Mouse (Mus musculus): Measurements from ENCODE around the gene Sugct. TPM values are rescaled to one million over a fixed set of nuclear protein-coding genes. Genes with fewer than 3 reads are reported as not detected.

Sugct gene
- polyA plus RNA-seq, 1 experiment from 2014 or later, result 3.9 TPM

Other genes starting within 250 kb of the Sugct start
- 47.3 and 49.9 TPM in 2 replicates for gene Mplkip, start 361 bp downstream of the Sugct start, polyA plus RNA-seq (2016; fragmentation: Nextera tagmentation; extraction: Ambion mirVana)
- 11.2 and 11.6 TPM in 2 replicates for gene Cdk13, start 109.5 kb upstream of the Sugct start, polyA plus RNA-seq (2016; fragmentation: Nextera tagmentation; extraction: Ambion mirVana)
- 116 and 120 TPM in 2 replicates for gene Rala, start 248.7 kb upstream of the Sugct start, polyA plus RNA-seq (2016; fragmentation: Nextera tagmentation; extraction: Ambion mirVana)

Data from midbrain, embryonic 10.5 days (tissue).